Mouse (Mus musculus) heart, embryonic 15.5 days (tissue): ENCODE data around the gene Rpl14. TPM values are rescaled to one million over a fixed set of nuclear protein-coding genes. Genes with fewer than 3 reads are reported as not detected.

Experiments used
- ATAC-seq: fragments of 200-750 bp; cut with Nextera tagmentation; replicated peaks from 2 replicates; pipeline ENCODE4 v1.8.0; 2017; ENCODE audit warnings: low read depth, moderate TSS enrichment; ENCODE audit not compliant: insufficient number of reproducible peaks, insufficient read depth, low FRiP score
- H3K27ac ChIP-seq: fragments of 300-500 bp; sonication (generic); 2 replicates; pipeline ENCODE4 v1.5.1; 2015; ENCODE audit warnings: mild to moderate bottlenecking, inconsistent platforms
- H3K27me3 ChIP-seq: fragments of 300-500 bp; sonication (generic); 2 replicates; pipeline ENCODE4 v1.6.1; 2015; ENCODE audit warnings: inconsistent platforms
- H3K36me3 ChIP-seq: fragments of 300-500 bp; sonication (generic); 2 replicates; pipeline ENCODE4 v1.6.1; 2015; ENCODE audit warnings: mild to moderate bottlenecking, inconsistent platforms
- H3K4me1 ChIP-seq: fragments of 300-500 bp; sonication (generic); replicated peaks from 2 replicates; pipeline ENCODE4 v1.6.1; 2015; ENCODE audit warnings: inconsistent platforms
- H3K4me2 ChIP-seq: fragments of 300-500 bp; sonication (generic); 2 replicates; pipeline ENCODE4 v1.6.1; 2015; ENCODE audit warnings: inconsistent platforms, mild to moderate bottlenecking, moderate library complexity
- H3K4me3 ChIP-seq: fragments of 300-500 bp; sonication (generic); 2 replicates; pipeline ENCODE4 v1.5.1; 2015; ENCODE audit warnings: mild to moderate bottlenecking, inconsistent platforms
- H3K9ac ChIP-seq: fragments of 300-500 bp; sonication (generic); 2 replicates; pipeline ENCODE4 v1.6.1; 2015; ENCODE audit warnings: mild to moderate bottlenecking, inconsistent platforms
- H3K9me3 ChIP-seq: fragments of 300-500 bp; sonication (generic); replicated peaks from 2 replicates; pipeline ENCODE4 v1.6.1; 2016; ENCODE audit warnings: inconsistent platforms
- WGBS: fragments of 180-500 bp; shearing (Covaris S2); methylation state at CpG from one replicate; pipeline ENCODE4 v1.1.7; 2015; ENCODE audit warnings: mixed read lengths; 5-methylcytosine and 5-hydroxymethylcytosine counted together
- polyA plus RNA-seq: library from polyadenylated mRNA; unstranded; fragments of >200 nt; fragmentation: Nextera tagmentation; extraction: Ambion mirVana; gene quantifications from 2 replicates; pipeline ENCODE4 v1.2.1, GENCODE M21; 2015

Gene Rpl14
- polyA plus RNA-seq, 1 experiment from 2014 or later: 402 TPM

DNA sequence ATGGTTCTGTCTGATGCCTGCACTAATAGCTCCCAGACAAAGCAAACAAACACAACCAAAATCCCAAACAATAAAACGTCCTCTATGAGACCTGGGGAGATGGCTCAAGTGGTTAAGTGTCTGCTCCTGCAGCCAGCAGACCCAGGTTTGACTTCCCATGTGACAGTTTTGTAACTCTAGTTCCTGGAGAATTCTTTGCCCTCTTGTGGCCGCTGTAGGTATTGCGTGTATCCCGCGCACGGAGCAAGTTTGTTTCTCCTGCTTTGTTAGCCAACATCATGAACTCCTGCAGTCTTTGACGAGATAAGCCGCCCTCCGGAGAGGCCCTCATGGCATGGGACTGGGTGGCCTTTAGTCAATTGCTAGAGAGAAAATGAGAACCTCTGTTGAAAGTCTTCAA lies 20.2 kb downstream of the Rpl14 start:
- no peak for ATAC-seq
- H3K27me3 ChIP-seq: peaks cover 2% of the 10 kb centered on the region; the same call in 1 of the 2 replicates
- H3K27ac ChIP-seq: no peak overlapping the region
- no peaks in the 10 kb centered on the region for H3K36me3 ChIP-seq
- H3K4me2 ChIP-seq: no peak overlapping the region
- 3% methylated on average over 9 of the region's 9 CpGs for WGBS
- H3K4me1 ChIP-seq: peaks cover 4% of the 10 kb centered on the region; the same call in 1 of the 2 replicates
- H3K9me3 ChIP-seq: no peaks in the 10 kb centered on the region
- no peak overlapping the region for H3K4me3 ChIP-seq
- H3K9ac ChIP-seq: no peak overlapping the region

DNA sequence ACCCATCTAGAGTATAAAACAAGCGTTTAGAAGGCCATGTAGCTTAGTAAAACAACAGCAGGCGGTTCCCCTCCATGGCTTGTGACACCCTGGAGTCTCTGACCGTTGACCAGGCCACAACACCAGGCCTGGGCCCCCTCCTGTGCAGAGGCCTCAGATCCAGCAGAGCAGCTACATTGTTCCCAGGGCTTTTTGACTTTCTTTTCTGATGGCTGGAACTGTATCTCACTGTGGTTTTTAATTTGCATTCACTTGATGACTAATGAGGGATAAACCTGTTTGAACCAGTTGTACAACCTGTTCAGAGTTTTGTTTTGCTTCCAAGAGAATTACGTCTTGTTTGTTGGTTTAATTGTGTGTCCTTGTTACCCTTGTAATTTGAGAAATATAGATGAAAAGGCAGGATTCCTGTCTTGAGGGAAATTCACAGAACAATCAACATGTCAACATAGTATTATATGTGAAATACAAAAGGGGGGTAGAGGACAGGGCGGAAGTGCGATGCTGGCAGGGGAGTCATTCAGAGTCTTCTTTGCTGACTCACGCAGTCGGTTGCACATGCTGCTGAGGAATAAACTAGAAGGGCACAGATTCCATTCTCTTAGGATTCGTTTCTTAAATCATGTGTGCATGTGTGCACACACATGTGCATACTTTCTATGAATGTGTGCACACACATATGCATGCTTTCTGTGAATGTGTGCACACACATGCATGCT lies 22.3 kb downstream of the Rpl14 start:
- WGBS: 61% methylated on average over 9 of the region's 9 CpGs
- H3K36me3 ChIP-seq: no peaks in the 10 kb centered on the region
- no peak overlapping the region for H3K4me3 ChIP-seq
- no peaks in the 10 kb centered on the region for H3K9me3 ChIP-seq
- H3K27ac ChIP-seq: no peak overlapping the region
- H3K9ac ChIP-seq: no peak overlapping the region
- H3K4me2 ChIP-seq: no peak overlapping the region
- H3K27me3 ChIP-seq: peaks cover 2% of the 10 kb centered on the region; the same call in 1 of the 2 replicates
- peaks cover 4% of the 10 kb centered on the region; the same call in 1 of the 2 replicates for H3K4me1 ChIP-seq
- no peak for ATAC-seq

DNA sequence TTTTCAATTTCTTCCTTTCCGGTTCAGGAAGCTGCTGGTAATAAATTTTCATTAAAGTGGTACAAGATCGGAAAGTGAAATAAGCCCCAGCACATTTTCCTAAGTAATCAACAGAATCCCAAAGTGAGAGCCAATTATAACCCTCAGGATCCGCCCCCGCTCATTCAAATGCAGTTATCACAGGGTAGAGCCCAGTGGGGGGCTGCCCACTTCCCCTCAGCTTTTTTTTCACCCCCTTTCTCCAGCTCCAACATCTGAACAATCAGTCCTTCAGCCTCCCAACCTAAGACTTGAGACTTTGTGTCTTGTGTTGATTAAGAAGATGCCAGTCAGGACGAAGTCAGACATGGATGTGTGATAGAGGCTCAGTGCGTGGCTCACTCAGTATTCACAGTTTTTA lies 23.6 kb downstream of the Rpl14 start:
- H3K9ac ChIP-seq: no peak overlapping the region
- no peak for ATAC-seq
- no peak overlapping the region for H3K4me3 ChIP-seq
- H3K27ac ChIP-seq: no peak overlapping the region
- no peak overlapping the region for H3K4me2 ChIP-seq
- no peaks in the 10 kb centered on the region for H3K9me3 ChIP-seq
- 73% methylated on average over 6 of the region's 6 CpGs for WGBS
- H3K4me1 ChIP-seq: peaks cover 4% of the 10 kb centered on the region; the same call in 1 of the 2 replicates
- H3K36me3 ChIP-seq: no peaks in the 10 kb centered on the region
- peaks cover 2% of the 10 kb centered on the region; the same call in 1 of the 2 replicates for H3K27me3 ChIP-seq

DNA sequence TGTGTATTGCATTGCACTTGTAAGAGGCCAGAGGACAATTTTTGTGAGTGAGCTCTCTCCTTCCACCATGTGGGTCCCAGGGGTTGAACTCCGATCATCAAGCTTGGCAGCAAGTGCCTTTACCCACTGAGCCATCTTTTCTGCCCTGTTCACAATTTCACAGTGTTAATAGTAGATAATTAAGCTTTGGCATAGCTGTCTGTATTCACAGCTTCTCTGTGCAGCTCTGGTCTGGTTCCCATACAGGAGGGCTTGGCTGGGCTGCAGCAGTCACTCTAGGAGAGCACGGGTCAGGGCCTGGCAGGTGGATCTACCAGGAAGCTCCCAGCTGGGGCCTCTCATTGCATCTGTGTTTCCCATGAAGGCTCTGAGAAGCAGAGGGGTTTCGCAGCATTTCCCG lies 24.1 kb downstream of the Rpl14 start:
- H3K4me1 ChIP-seq: peaks cover 4% of the 10 kb centered on the region; the same call in 1 of the 2 replicates
- H3K9ac ChIP-seq: no peak overlapping the region
- no peak overlapping the region for H3K27ac ChIP-seq
- peaks cover 2% of the 10 kb centered on the region; the same call in 1 of the 2 replicates for H3K27me3 ChIP-seq
- WGBS: 73% methylated on average over 4 of the region's 4 CpGs
- H3K36me3 ChIP-seq: no peaks in the 10 kb centered on the region
- no peak overlapping the region for H3K4me2 ChIP-seq
- H3K9me3 ChIP-seq: no peaks in the 10 kb centered on the region
- no peak overlapping the region for H3K4me3 ChIP-seq
- no peak for ATAC-seq

DNA sequence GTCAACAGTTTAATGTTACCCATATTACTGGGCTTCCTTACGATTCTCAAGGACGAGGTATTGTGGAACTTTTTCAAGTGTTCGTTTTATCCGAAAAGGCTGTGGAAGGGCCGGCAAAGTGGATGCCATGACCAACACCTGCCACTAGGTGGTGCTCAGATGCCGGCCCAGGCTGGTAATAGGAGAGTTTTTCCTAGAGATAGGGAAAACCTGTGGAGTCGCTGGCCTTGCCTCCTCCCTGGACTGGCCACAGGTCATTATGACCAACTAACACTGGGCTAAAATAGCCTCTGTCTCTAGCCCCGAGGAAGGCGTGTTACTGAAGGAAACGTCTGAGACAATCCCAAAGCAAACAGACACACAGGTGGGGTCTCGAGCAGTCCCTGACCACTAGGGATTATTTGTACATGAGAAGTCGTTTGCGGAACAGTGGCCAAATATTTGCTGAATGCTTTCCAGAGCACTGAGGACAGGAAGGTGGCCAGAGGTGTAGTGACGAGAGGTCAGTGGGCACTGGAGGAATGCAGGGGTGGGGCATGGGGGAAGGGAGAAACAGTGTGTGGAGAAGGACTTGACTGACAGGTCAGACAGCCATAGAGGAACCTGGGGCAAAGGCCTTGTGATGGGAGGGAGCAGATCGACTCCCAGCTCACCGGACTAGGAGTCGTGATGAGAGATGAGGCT lies 30.4 kb downstream of the Rpl14 start:
- Histone ChIP-seq H3K4me1 (peaks cover 24% of the 10 kb centered on the region), H3K9me3 (no peaks in the 10 kb centered on the region), H3K4me3 (no peak overlapping the region), H3K4me2 (peak overlapping the region; percentile 27), H3K9ac (no peak overlapping the region), H3K27me3 (no peaks in the 10 kb centered on the region), H3K36me3 (no peaks in the 10 kb centered on the region), H3K27ac (no peak overlapping the region)
- WGBS: 20% methylated on average over 17 of the region's 17 CpGs
- ATAC-seq: peak; percentile 64; the same call in 1 of the 2 replicates

DNA sequence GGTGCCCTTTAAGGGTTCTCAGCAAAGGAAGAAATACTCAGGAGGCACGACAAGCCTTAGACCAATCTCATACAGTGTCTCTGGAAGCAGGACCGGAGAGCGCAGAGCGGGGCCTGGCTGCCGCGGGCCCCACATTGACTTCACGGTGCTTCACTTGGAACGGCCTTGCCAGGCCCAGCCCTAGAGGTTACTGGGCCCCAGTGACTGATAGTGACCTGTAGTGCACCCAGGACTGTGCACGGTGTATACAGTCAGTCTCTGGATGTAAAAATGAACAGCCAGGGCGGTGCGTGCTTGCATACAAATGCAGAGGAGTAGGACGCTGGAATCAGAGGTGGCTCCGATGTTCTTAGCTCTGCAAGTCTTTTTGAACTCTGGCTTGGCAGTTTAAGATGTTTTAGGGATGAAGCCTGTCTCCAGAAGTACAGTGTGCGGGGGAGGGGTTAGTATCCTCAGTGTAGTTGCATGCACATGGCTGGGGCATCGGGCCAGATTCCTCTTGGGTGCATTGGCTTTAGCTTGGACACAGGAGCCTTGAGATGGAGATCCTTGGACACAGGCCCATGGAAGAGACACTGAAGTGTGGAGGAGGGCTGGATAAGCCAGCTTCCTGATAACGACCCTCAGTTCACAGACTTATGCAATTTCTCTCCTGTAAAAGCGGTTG lies 31.1 kb downstream of the Rpl14 start:
- Histone ChIP-seq H3K4me2 (peak overlapping the region; percentile 46), H3K4me3 (no peak overlapping the region), H3K4me1 (peaks cover 24% of the 10 kb centered on the region), H3K27me3 (no peaks in the 10 kb centered on the region), H3K9me3 (no peaks in the 10 kb centered on the region), H3K36me3 (no peaks in the 10 kb centered on the region), H3K27ac (no peak overlapping the region), H3K9ac (no peak overlapping the region)
- ATAC-seq: peak; percentile 43
- WGBS: 48% methylated on average over 17 of the region's 17 CpGs

DNA sequence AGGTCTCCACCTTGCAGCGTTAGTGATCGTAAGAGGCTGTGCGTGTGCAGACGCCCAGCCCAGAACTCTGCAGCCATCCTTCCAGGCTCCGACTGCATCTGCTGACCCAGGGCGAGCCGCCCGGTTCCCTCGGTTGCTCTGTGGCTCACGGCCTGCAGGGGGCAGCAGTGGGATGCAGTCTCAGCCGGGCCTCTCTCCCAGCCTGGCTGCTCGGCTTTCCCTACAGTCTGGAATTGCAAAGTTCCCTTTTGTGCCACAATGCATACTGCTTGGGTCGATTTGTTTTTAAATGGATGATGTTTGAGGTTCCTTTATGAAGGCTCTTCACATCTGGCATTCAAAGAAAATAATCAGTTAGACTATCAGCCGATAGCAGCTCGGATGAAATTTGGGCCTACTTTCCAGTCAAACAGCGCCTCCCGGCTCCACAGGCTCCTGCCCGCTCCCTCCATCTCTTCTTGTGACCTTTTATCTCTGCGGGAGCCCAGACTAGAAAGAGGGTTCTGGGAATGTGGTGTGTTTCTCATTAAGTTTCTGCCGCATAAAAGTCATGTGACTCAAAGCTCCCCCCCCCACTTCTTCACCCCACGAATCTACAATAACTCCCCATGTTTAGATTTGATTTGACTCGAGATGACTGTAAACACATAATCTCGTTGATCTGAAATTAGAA lies 31.7 kb downstream of the Rpl14 start:
- peak; percentile 71 for ATAC-seq
- 8% methylated on average over 23 of the region's 23 CpGs for WGBS
- H3K9me3 ChIP-seq: no peaks in the 10 kb centered on the region; the same call in 1 of the 2 replicates
- no peaks in the 10 kb centered on the region for H3K36me3 ChIP-seq
- no peak overlapping the region for H3K4me3 ChIP-seq
- peaks cover 24% of the 10 kb centered on the region for H3K4me1 ChIP-seq
- H3K27ac ChIP-seq: no peak overlapping the region
- H3K9ac ChIP-seq: no peak overlapping the region
- H3K27me3 ChIP-seq: no peaks in the 10 kb centered on the region
- peak overlapping the region; percentile 46 for H3K4me2 ChIP-seq

DNA sequence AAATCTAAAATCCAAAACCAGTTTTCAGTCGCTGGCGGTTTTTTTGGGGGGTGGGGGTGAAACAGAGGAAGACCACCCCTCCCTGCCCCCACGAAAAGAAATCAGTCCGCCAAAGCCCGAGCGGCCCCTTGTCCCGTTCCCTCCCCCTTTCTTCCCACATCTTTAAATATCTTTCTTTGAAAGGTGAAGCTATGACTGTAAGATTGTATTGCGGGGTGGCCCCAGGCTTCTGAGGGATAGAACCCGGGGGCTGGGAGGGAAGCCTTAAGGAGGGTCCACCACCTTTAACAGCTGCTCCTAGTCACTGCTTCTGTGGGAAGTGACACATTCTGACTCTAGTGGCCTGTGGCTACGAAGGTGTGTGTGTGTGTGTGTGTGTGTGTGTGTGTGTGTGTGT lies 32.3 kb downstream of the Rpl14 start:
- Histone ChIP-seq H3K27ac (no peak overlapping the region), H3K9me3 (no peaks in the 10 kb centered on the region; the same call in 1 of the 2 replicates), H3K36me3 (no peaks in the 10 kb centered on the region), H3K27me3 (no peaks in the 10 kb centered on the region), H3K4me2 (peak overlapping the region; percentile 46), H3K9ac (no peak overlapping the region), H3K4me3 (no peak overlapping the region), H3K4me1 (peaks cover 24% of the 10 kb centered on the region)
- WGBS: 36% methylated on average over 10 of the region's 10 CpGs
- no peak for ATAC-seq

DNA sequence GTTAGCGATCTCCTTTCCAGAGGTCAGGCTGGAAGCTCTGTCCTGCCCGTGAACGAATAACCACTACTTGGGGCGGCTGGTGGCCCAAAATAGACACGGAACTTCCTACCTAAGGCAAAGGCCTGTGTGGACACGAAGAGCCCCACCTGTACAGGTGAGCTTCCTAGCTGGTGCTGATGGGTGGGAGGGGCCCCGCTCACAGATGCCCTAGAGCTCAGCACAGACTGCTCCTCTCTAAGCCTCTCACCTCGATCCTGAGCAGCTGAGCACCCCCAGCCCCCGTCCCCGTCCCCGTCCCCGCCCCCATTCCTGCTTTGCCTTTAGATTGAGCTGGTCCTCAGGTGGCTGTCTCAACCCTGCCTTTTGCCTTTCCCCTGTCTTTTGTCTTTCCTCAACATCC lies 32.7 kb downstream of the Rpl14 start:
- Histone ChIP-seq H3K4me3 (no peak overlapping the region), H3K4me1 (peaks cover 24% of the 10 kb centered on the region)

DNA sequence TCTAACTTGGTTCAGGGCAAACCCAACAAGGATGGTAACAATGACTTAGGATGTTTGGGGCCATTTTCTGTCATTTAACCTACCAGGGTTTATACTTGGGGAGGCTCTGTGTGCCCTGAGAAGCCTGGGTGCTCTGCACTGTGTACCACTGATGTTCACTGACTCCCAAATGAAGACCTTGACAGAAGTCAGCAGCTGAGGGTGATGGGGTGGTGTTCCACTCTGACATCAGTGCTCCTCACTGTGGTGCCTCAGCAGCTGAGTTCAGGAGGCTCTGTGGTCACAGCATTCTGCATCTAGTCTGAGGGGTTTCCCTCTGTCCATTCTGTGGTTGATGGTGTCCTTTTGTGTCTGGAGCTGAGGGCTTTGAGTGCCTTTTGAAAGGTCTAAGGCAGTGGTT lies 39.8 kb downstream of the Rpl14 start:
- Histone ChIP-seq H3K9me3 (no peaks in the 10 kb centered on the region; the same call in 1 of the 2 replicates), H3K4me3 (no peak overlapping the region), H3K4me2 (no peak overlapping the region), H3K27ac (no peak overlapping the region), H3K4me1 (no peaks in the 10 kb centered on the region), H3K27me3 (no peaks in the 10 kb centered on the region), H3K9ac (no peak overlapping the region), H3K36me3 (no peaks in the 10 kb centered on the region)
- no peak for ATAC-seq

More for the DNA sequence above, 32.7 kb downstream of the Rpl14 start:
- Histone ChIP-seq H3K4me2 (no peak overlapping the region), H3K36me3 (no peaks in the 10 kb centered on the region), H3K27me3 (no peaks in the 10 kb centered on the region), H3K9ac (no peak overlapping the region), H3K27ac (no peak overlapping the region), H3K9me3 (no peaks in the 10 kb centered on the region; the same call in 1 of the 2 replicates)
- WGBS: 48% methylated on average over 12 of the region's 12 CpGs
- ATAC-seq: no peak

DNA sequence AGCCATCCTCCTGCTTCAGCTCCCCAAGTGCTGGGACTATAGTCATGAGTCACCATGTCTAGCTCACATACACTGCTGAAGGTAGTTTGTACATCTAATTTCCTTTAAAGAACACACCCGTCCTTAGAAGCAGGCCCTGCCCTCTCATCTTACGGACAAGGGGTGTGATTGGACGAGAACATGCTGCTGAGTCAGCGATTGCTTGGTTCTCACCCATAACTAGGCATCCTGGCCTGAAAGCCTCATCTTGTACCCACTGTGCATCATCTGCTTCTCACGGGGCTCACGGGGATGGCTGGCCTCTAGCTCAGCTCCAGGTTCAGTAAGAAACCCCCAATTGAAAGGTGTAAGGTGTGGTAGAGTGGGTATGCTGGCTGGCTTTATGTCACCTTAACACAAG lies 42.8 kb downstream of the Rpl14 start:
- no peak for ATAC-seq
- Histone ChIP-seq H3K9me3 (no peaks in the 10 kb centered on the region), H3K4me3 (no peak overlapping the region), H3K27ac (no peak overlapping the region), H3K9ac (no peak overlapping the region), H3K4me1 (no peaks in the 10 kb centered on the region), H3K27me3 (peaks cover 5% of the 10 kb centered on the region; the same call in 1 of the 2 replicates), H3K36me3 (no peaks in the 10 kb centered on the region), H3K4me2 (no peak overlapping the region)
- 90% methylated on average over 6 of the region's 6 CpGs for WGBS
